Mouse (Mus musculus) neutrophil, adult 59 days (primary cell): ENCODE data around the gene Snrpf. TPM values are rescaled to one million over a fixed set of nuclear protein-coding genes. Genes with fewer than 3 reads are reported as not detected.

Experiments
- total RNA-seq, 2 experiments: library from RNA; stranded (reverse); gene quantifications; 1 replicate in 1 of 2; 2 replicates in 1 of 2; pipeline ENCODE4 v1.2.4; 2023

Gene Snrpf
- 10 to 100 TPM; 12.1 to 13.7 TPM for total RNA-seq

DNA sequence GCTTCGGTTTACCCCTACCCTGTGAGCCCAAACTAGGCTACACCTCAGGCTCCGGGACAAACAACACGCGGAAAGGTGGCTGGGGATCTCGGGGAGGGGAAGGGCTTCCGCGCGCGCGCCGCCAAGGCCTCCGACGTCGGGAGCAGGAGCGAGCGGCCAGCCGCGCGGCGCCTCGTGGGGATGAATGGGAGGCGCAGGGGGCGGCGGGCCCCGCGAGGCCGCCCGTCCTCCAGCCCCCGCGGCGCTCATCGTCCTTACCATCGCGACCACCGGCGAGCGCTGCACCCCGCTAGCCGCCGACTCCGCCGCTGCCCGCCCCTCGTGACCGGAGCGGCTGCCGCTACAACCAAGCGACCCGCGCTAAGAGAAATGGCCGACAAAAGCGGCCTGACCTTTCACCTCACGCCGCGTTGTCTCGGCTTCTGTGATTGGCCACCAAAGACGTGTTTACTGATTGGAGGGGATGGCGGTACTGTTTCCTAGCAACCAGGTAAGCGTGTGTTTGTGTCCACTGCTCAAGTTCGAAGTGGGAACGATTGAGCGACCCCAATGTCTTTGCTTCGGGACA, at the start of gene Snrpf:
TSS of gene Snrpf (minus strand) at position 426 of the 568 bp plus-strand sequence.

GRCm38 (mm10) chr10:93540431-93541210, 48.9 kb downstream of the Snrpf start, which contains the start of gene Ccdc38:
TSS of gene Ccdc38 (plus strand) at chr10:93540632.

DNA sequence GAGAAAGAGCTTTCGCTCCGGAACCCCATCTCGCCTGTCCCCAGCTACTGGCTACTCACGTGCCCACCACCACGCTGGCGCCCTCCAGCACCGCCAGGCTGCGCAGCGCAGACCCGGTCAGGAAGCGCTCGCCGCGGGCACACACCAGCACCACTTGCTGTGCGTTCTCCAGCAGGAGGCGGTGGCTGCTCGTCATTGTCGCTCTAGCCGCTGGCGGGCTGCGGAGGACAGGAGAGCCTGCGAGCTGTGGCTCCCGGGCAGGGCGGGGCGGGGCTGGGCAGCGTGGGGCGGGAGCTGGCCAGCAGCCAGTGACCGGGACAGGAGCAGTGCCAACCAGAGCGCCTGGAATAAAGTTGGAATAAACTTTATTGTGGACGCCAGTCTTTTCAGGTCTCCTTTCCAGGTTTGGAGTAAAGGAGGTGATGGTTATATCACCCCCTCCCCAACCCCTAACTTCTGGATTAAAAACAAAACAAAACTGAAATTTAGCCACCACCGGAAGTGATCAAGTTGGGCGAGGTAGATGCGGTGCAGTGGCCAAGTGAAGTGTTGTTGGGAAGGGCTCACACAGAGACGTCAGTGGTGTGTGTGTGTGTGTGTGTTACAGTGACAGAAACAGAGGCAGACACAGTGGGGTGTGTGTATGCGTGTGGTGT, 49.6 kb downstream of the Snrpf start, which contains the start of gene Amdhd1:
TSS of gene Amdhd1 (minus strand) at position 259 of the 656 bp plus-strand sequence.

Other genes starting within 250 kb of the Snrpf start
- gene Lta4h, start 136.3 kb downstream of the Snrpf start, total RNA-seq: 100 to 1,000 TPM; 417 to 499 TPM
- 1 to 10 TPM; 7.3 to 9.4 TPM for gene Hal, start 100.9 kb downstream of the Snrpf start, total RNA-seq
- gene Amdhd1, start 49.7 kb downstream of the Snrpf start, total RNA-seq: not detected
- not detected for gene Ccdc38, start 49.1 kb downstream of the Snrpf start, total RNA-seq
- under 1 TPM; 0.13 to 0.49 TPM for gene Ntn4, start 51.0 kb upstream of the Snrpf start, total RNA-seq
- under 1 TPM in 1 of 2 experiments, not detected in 1; 0.18 TPM for gene Usp44, start 241.8 kb upstream of the Snrpf start, total RNA-seq